Mouse (Mus musculus): ENCODE data around the gene Pcdh11x. TPM values are rescaled to one million over a fixed set of nuclear protein-coding genes. Genes with fewer than 3 reads are reported as not detected.

Gene Pcdh11x
- total and polyA plus RNA-seq, 3 experiments, result not detected

- H3K9me3 ChIP-seq (replicated peaks; ENCODE audit: insufficient read depth, low read length), result no peaks in the 10 kb centered on the region
- no peak overlapping the region for H3K9ac ChIP-seq (ENCODE audit: control insufficient read depth, low read depth, low read length, poor library complexity, severe bottlenecking)
- no peaks in the 10 kb centered on the region for H3K36me3 ChIP-seq (ENCODE audit: control insufficient read depth in 1 of 2, insufficient read depth in 2 of 2, low read length in 2 of 2)
- H3K27me3 ChIP-seq (ENCODE audit: control insufficient read depth in 1 of 2, insufficient read depth in 2 of 2, low read length in 2 of 2), result no peaks in the 10 kb centered on the region
- TF ChIP-seq MAFK (IDR thresholded peaks at IDR 0.05; ENCODE audit: borderline replicate concordance, low read depth, low read length) (no peak), KAT2A (conservative IDR thresholded peaks at IDR 0.05; ENCODE audit: low read depth, low read length) (no peak), USF2 (IDR thresholded peaks at IDR 0.05; ENCODE audit: borderline replicate concordance in 1 of 2, insufficient read depth in 1 of 2, low read depth in 1 of 2, low read length in 2 of 2) (no peak), POLR2AphosphoS5 (IDR thresholded peaks at IDR 0.05; ENCODE audit: borderline replicate concordance, low read depth, low read length) (no peak), POLR2A (IDR thresholded peaks at IDR 0.05; ENCODE audit: control insufficient read depth in 1 of 2, insufficient read depth in 1 of 2, low read depth in 1 of 2, low read length in 2 of 2, poor library complexity in 1 of 2) (no peak), TCF12 (IDR thresholded peaks at IDR 0.05; ENCODE audit: low read depth, low read length) (no peak), UBTF (IDR thresholded peaks at IDR 0.05; ENCODE audit: borderline replicate concordance, insufficient read depth, low read depth, low read length) (no peak), POLR2AphosphoS2 (IDR thresholded peaks at IDR 0.05; ENCODE audit: low read length) (no peak), ZMIZ1 (IDR thresholded peaks at IDR 0.05; ENCODE audit: low read depth, low read length) (no peak), GABPA (IDR thresholded peaks at IDR 0.05; ENCODE audit: low read depth, low read length) (no peak), RAD21 (IDR thresholded peaks at IDR 0.05; ENCODE audit: low read depth, low read length) (no peak), ZNF384 (IDR thresholded peaks at IDR 0.05; ENCODE audit: low read depth, low read length) (no peak), CTCF (IDR thresholded peaks at IDR 0.05 in 2 of 3, conservative IDR thresholded peaks at IDR 0.05 in 1 of 3; ENCODE audit: control insufficient read depth in 1 of 3, insufficient read depth in 1 of 3, low read depth in 2 of 3, low read length in 3 of 3, poor library complexity in 1 of 3, severe bottlenecking in 1 of 3) (no peak), MYC (IDR thresholded peaks at IDR 0.05; ENCODE audit: low read depth, low read length) (no peak), E2F4 (IDR thresholded peaks at IDR 0.05; ENCODE audit: borderline replicate concordance, low read depth, low read length) (no peak), TAL1 (IDR thresholded peaks at IDR 0.05; ENCODE audit: low read length) (no peak), MEF2A (IDR thresholded peaks at IDR 0.05; ENCODE audit: extremely low read depth, insufficient replicate concordance, low read depth, low read length, poor library complexity, severe bottlenecking) (no peak), ETS1 (IDR thresholded peaks at IDR 0.05; ENCODE audit: low read depth, low read length) (no peak), SIN3A (IDR thresholded peaks at IDR 0.05; ENCODE audit: low read length) (no peak), BHLHE40 (IDR thresholded peaks at IDR 0.05; ENCODE audit: borderline replicate concordance, low read depth, low read length) (no peak)
- no peaks in the 10 kb centered on the region for H3K4me1 ChIP-seq (ENCODE audit: control insufficient read depth in 1 of 2, insufficient read depth in 2 of 2, low read length in 2 of 2)
- DNase-seq (ENCODE audit: low read depth, low spot score), result no peak
- H3K4me3 ChIP-seq (ENCODE audit: control insufficient read depth in 1 of 2, insufficient read depth in 1 of 2, low read depth in 2 of 2, low read length in 2 of 2), result no peak overlapping the region
- no peaks in the 10 kb centered on the region for H3K79me2 ChIP-seq (ENCODE audit: control insufficient read depth, insufficient read depth, low read length, poor library complexity)
- no peak overlapping the region for H3K27ac ChIP-seq (ENCODE audit: control insufficient read depth, low read depth, low read length)
These were observed 176.2 kb downstream of the Pcdh11x start for GRCm38 (mm10) chrX:120466225-120466624.

- Histone ChIP-seq H3K4me3 (ENCODE audit: control insufficient read depth in 1 of 2, insufficient read depth in 1 of 2, low read depth in 2 of 2, low read length in 2 of 2) (no peak overlapping the region), H3K79me2 (ENCODE audit: control insufficient read depth, insufficient read depth, low read length, poor library complexity) (no peaks in the 10 kb centered on the region), H3K4me1 (ENCODE audit: control insufficient read depth in 1 of 2, insufficient read depth in 2 of 2, low read length in 2 of 2) (no peaks in the 10 kb centered on the region), H3K9ac (ENCODE audit: control insufficient read depth, low read depth, low read length, poor library complexity, severe bottlenecking) (no peak overlapping the region), H3K9me3 (replicated peaks; ENCODE audit: insufficient read depth, low read length) (no peaks in the 10 kb centered on the region), H3K27ac (ENCODE audit: control insufficient read depth, low read depth, low read length) (no peak overlapping the region), H3K27me3 (ENCODE audit: control insufficient read depth in 1 of 2, insufficient read depth in 2 of 2, low read length in 2 of 2) (no peaks in the 10 kb centered on the region), H3K36me3 (ENCODE audit: control insufficient read depth in 1 of 2, insufficient read depth in 2 of 2, low read length in 2 of 2) (no peaks in the 10 kb centered on the region)
- no peak for DNase-seq (ENCODE audit: low read depth, low spot score)
- TF ChIP-seq MAFK (IDR thresholded peaks at IDR 0.05; ENCODE audit: borderline replicate concordance, low read depth, low read length) (no peak), TCF12 (IDR thresholded peaks at IDR 0.05; ENCODE audit: low read depth, low read length) (no peak), EP300 (IDR thresholded peaks at IDR 0.05; ENCODE audit: low read depth in 1 of 2, low read length in 2 of 2) (no peak), TBP (IDR thresholded peaks at IDR 0.05; ENCODE audit: low read depth, low read length) (no peak), BHLHE40 (IDR thresholded peaks at IDR 0.05; ENCODE audit: borderline replicate concordance, low read depth, low read length) (no peak), SMC3 (IDR thresholded peaks at IDR 0.05; ENCODE audit: low read depth, low read length) (no peak), E2F4 (IDR thresholded peaks at IDR 0.05; ENCODE audit: borderline replicate concordance, low read depth, low read length) (no peak), MEF2A (IDR thresholded peaks at IDR 0.05; ENCODE audit: extremely low read depth, insufficient replicate concordance, low read depth, low read length, poor library complexity, severe bottlenecking) (no peak), JUND (IDR thresholded peaks at IDR 0.05; ENCODE audit: low read depth, low read length) (no peak)
These were observed 196.4 kb downstream of the Pcdh11x start for GRCm38 (mm10) chrX:120486428-120486827.
